ENCODE assay signal across 20 mouse cellular contexts in the genomic region with DNA sequence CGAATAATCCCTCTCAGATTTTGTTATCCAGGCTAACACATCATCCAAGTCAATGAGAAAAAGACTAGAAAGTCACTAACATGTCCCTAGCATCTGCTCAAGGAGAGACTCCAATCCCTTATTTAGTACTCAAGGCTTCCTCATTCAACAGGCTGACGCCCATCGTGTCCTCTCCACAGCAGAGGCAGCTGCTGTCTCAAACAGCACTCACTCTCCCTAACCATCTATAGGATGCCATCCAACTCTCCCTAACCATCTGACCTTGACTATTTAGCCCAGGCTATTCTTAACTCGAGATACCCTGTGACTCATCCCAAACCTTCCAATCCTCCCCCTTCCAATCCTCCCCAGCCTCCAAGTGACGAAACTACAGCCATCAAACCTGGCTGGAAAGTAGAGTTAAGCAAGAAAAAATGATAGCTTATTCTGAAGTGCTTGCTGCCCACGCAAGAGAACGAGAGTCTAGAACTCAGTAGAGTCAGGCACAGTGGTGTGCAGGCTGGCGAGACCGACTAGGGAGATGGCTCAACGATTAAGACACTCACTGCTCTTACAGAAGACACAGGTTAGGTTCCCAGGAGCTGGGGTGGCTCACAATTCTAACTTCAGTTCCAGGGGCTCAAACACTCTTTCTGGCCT. TPM values are rescaled to one million over a fixed set of nuclear protein-coding genes. Genes with fewer than 3 reads are reported as not detected.
DNase-seq lines count a peak whose midpoint lies in the region; ATAC-seq and TF ChIP-seq lines count a peak whose summit lies in the region.
"Had no signal": no experiment of that assay in that cellular context is flagged by ENCODE, and none has a peak within 500 bp of the region (broad histone marks: within the 10 kb centered on the region; RNA-seq: fewer than 3 reads in every experiment).

No protein-coding gene starts in this region.

- DNase-seq in frontal cortex, postnatal 25 days (ENCODE audit: low spot score in 2 of 2), result no peak
- DNase-seq in heart, embryonic 10.5 days (ENCODE audit: low spot score), result peak; percentile 66
- no peak for DNase-seq in heart, postnatal 14 days
- DNase-seq in right cerebral cortex, adult 18-20 months, result peak; percentile 53
- no peak for DNase-seq in right cerebral cortex, adult 2 months (ENCODE audit: low spot score in 2 of 2)
- DNase-seq: adrenal gland, adult 2 months; adrenal gland, postnatal 10 days; adrenal gland, postnatal 25 days; cerebellum, adult 11-12 months; cerebellum, adult 2 months; cerebellum, adult 9-10 months; cerebellum, postnatal 10 days; cerebellum, postnatal 25 days had no signal

- no peak overlapping the region for H3K27ac ChIP-seq in heart, embryonic 10.5 days
- H3K27ac ChIP-seq: embryonic facial prominence, embryonic 10.5 days; embryonic facial prominence, embryonic 12.5 days; forebrain, embryonic 13.5 days had no signal

- H3K4me3 ChIP-seq in heart, embryonic 10.5 days, result no peak overlapping the region
- H3K4me3 ChIP-seq in myocyte, result no peak overlapping the region
- H3K4me3 ChIP-seq: embryonic facial prominence, embryonic 10.5 days; embryonic facial prominence, embryonic 12.5 days; forebrain, embryonic 13.5 days had no signal

- no peak overlapping the region for H3ac ChIP-seq in myocyte (ENCODE audit: control insufficient read depth, insufficient read length)

- H3K9me3 ChIP-seq in heart, embryonic 10.5 days, result no peaks in the 10 kb centered on the region
- H3K9me3 ChIP-seq: embryonic facial prominence, embryonic 10.5 days; embryonic facial prominence, embryonic 12.5 days; forebrain, embryonic 13.5 days had no signal

- WGBS in heart, embryonic 10.5 days, result 92% methylated on average over 10 of the region's 10 CpGs

- ATAC-seq in frontal cortex, adult (ENCODE audit: low TSS enrichment), result peak; percentile 86
- ATAC-seq in megakaryocyte-erythroid progenitor cell, adult 5-6 weeks (replicated peaks; ENCODE audit: low FRiP score, low TSS enrichment, poor library complexity, severe bottlenecking), result no peak
- ATAC-seq: forebrain, embryonic 13.5 days; forebrain, embryonic 16.5 days had no signal

- no peaks in the 10 kb centered on the region for H3K79me2 ChIP-seq in myocyte (ENCODE audit: control insufficient read depth, insufficient read depth)

- H3K27me3 ChIP-seq in heart, embryonic 10.5 days (ENCODE audit: insufficient read depth, poor library complexity, severe bottlenecking), result no peaks in the 10 kb centered on the region
- H3K27me3 ChIP-seq in myocyte (ENCODE audit: control insufficient read depth, insufficient read depth, insufficient read length), result no peaks in the 10 kb centered on the region
- H3K27me3 ChIP-seq: embryonic facial prominence, embryonic 12.5 days; forebrain, embryonic 13.5 days had no signal

- H3K4me1 ChIP-seq in heart, embryonic 10.5 days, result no peaks in the 10 kb centered on the region
- H3K4me1 ChIP-seq: embryonic facial prominence, embryonic 10.5 days; embryonic facial prominence, embryonic 12.5 days; forebrain, embryonic 13.5 days had no signal

- peaks cover 65% of the 10 kb centered on the region for H3K36me3 ChIP-seq in heart, embryonic 10.5 days
- H3K36me3 ChIP-seq in myocyte (ENCODE audit: control insufficient read depth, insufficient read depth), result peaks cover 35% of the 10 kb centered on the region

- intact Hi-C loops in heart, postnatal 14 days (cut with DNase I), result no loop called here

- no peak overlapping the region for H3K4me2 ChIP-seq in myocyte (ENCODE audit: low read depth)
- H3K4me2 ChIP-seq: embryonic facial prominence, embryonic 12.5 days; forebrain, embryonic 13.5 days had no signal

- TF ChIP-seq POLR2A in myocyte (IDR thresholded peaks at IDR 0.05; ENCODE audit: insufficient read length, low read depth), result no peak

TF ChIP-seq in myocyte, 11 proteins besides CTCF, POLR2A, EP300 and RAD21:
- no peak for TF ChIP-seq CEBPB (IDR thresholded peaks at IDR 0.05; ENCODE audit: insufficient read depth, poor library complexity, severe bottlenecking)
- peak in 1 of 3 experiments; percentile 62 for TF ChIP-seq MYOD1 (IDR thresholded peaks at IDR 0.05; ENCODE audit: control insufficient read depth in 1 of 3, insufficient read length in 2 of 3, low read depth in 2 of 3)
- peak in 2 of 3 experiments; percentile 33 to 66 for TF ChIP-seq MYOG (IDR thresholded peaks at IDR 0.05; ENCODE audit: control insufficient read depth in 1 of 3, insufficient read depth in 1 of 3, insufficient read length in 2 of 3, low read depth in 2 of 3)
TF ChIP-seq in myocyte: peak in this region for 2.

RNA-seq across cellular contexts. Expression of gene Prpf18, which starts 21.6 kb away (rescaled TPM):
- polyA plus RNA-seq in heart, embryonic 10.5 days (2016; fragmentation: Nextera tagmentation; extraction: Ambion mirVana), result 31.1 and 33.3 TPM in 2 replicates
- 10 to 100 TPM; 30.0 to 31.5 TPM for total RNA-seq in heart, postnatal 14 days (2021)
- 15.7 TPM for polyA plus RNA-seq in myocyte (2012; fragmentation: generic; extraction: Trizol)
- total RNA-seq in megakaryocyte-erythroid progenitor cell, adult 5-6 weeks (2014; fragmentation: Nextera tagmentation), result 41.5 and 49.5 TPM in 2 replicates
- total RNA-seq in megakaryocyte-erythroid progenitor cell, adult 5-6 weeks (2017), result 78.4 and 88.4 TPM in 2 replicates

Comparison
In these comparisons a context has a peak if more than half of its experiments do, and no peak if none do; other contexts are left out.
1. DNase-seq: peak in heart, embryonic 10.5 days (single experiment) and right cerebral cortex, adult 18-20 months (single experiment); none in frontal cortex, postnatal 25 days (0 of 2), heart, postnatal 14 days (0 of 2) and right cerebral cortex, adult 2 months (0 of 2).